Mouse (Mus musculus): ENCODE measurements around the gene Def8. TPM values are rescaled to one million over a fixed set of nuclear protein-coding genes. Genes with fewer than 3 reads are reported as not detected.

Def8 gene
- total and polyA plus RNA-seq, 2 experiments = 20.6 to 33.5 TPM

- Histone ChIP-seq H3K9ac (ENCODE audit: low read depth, low read length) (no peak overlapping the region), H3K4me1 (ENCODE audit: control insufficient read depth, insufficient read depth, low read length) (no peaks in the 10 kb centered on the region), H3K79me2 (ENCODE audit: control insufficient read depth, insufficient read depth, low read length) (no peaks in the 10 kb centered on the region), H3K4me3 (ENCODE audit: insufficient read depth, low read depth, low read length) (no peak overlapping the region), H3K27me3 (ENCODE audit: control insufficient read depth, insufficient read depth, low read length) (peaks cover 9% of the 10 kb centered on the region), H3K36me3 (ENCODE audit: control insufficient read depth, insufficient read depth, low read length) (no peaks in the 10 kb centered on the region), H3K27ac (replicated peaks; ENCODE audit: insufficient read depth, low read depth, low read length) (no peak overlapping the region)
- WGBS = 79% methylated on average over 8 of the region's 8 CpGs
- TF ChIP-seq CTCF (IDR thresholded peaks at IDR 0.05; ENCODE audit: low read depth, low read length) = no peak
- TF ChIP-seq POLR2A (IDR thresholded peaks at IDR 0.05; ENCODE audit: extremely low read depth, insufficient read depth, low read length) = no peak
- DNase-seq (ENCODE audit: extremely low read depth, low read depth, low spot score) = no peak
Measured at GRCm38 (mm10) chr8:123415967-123416943, 7.1 kb upstream of the Def8 start.

GRCm38 (mm10) chr8:123416944-123417555 lies 6.3 kb upstream of the Def8 start:
- 73% methylated on average over 8 of the region's 8 CpGs for WGBS
- no peak overlapping the region for H3K27ac ChIP-seq (replicated peaks; ENCODE audit: insufficient read depth, low read depth, low read length)
- no peak overlapping the region for H3K9ac ChIP-seq (ENCODE audit: low read depth, low read length)

GRCm38 (mm10) chr8:123419711-123420110 lies 3.6 kb upstream of the Def8 start:
- no peak for DNase-seq (ENCODE audit: extremely low read depth, low read depth, low spot score)
- TF ChIP-seq POLR2A (IDR thresholded peaks at IDR 0.05; ENCODE audit: extremely low read depth, insufficient read depth, low read length) = no peak
- TF ChIP-seq CTCF (IDR thresholded peaks at IDR 0.05; ENCODE audit: low read depth, low read length) = no peak
- Histone ChIP-seq H3K27ac (replicated peaks; ENCODE audit: insufficient read depth, low read depth, low read length) (no peak overlapping the region), H3K9ac (ENCODE audit: low read depth, low read length) (no peak overlapping the region), H3K4me1 (ENCODE audit: control insufficient read depth, insufficient read depth, low read length) (no peaks in the 10 kb centered on the region), H3K4me3 (ENCODE audit: insufficient read depth, low read depth, low read length) (no peak overlapping the region), H3K79me2 (ENCODE audit: control insufficient read depth, insufficient read depth, low read length) (no peaks in the 10 kb centered on the region), H3K36me3 (ENCODE audit: control insufficient read depth, insufficient read depth, low read length) (no peaks in the 10 kb centered on the region), H3K27me3 (ENCODE audit: control insufficient read depth, insufficient read depth, low read length) (no peaks in the 10 kb centered on the region)
- WGBS = 82% methylated on average over 4 of the region's 4 CpGs

More at GRCm38 (mm10) chr8:123416944-123417555, 6.3 kb upstream of the Def8 start:
- no peak for DNase-seq (ENCODE audit: extremely low read depth, low read depth, low spot score)
- Histone ChIP-seq H3K4me3 (ENCODE audit: insufficient read depth, low read depth, low read length) (no peak overlapping the region), H3K27me3 (ENCODE audit: control insufficient read depth, insufficient read depth, low read length) (peaks cover under 1% of the 10 kb centered on the region; the same call in 1 of the 2 replicates), H3K4me1 (ENCODE audit: control insufficient read depth, insufficient read depth, low read length) (no peaks in the 10 kb centered on the region), H3K79me2 (ENCODE audit: control insufficient read depth, insufficient read depth, low read length) (no peaks in the 10 kb centered on the region), H3K36me3 (ENCODE audit: control insufficient read depth, insufficient read depth, low read length) (no peaks in the 10 kb centered on the region)
- no peak for TF ChIP-seq POLR2A (IDR thresholded peaks at IDR 0.05; ENCODE audit: extremely low read depth, insufficient read depth, low read length)
- no peak for TF ChIP-seq CTCF (IDR thresholded peaks at IDR 0.05; ENCODE audit: low read depth, low read length)

GRCm38 (mm10) chr8:123420525-123421281 lies 2.6 kb upstream of the Def8 start:
- Histone ChIP-seq H3K9ac (ENCODE audit: low read depth, low read length) (no peak overlapping the region), H3K4me3 (ENCODE audit: insufficient read depth, low read depth, low read length) (no peak overlapping the region), H3K4me1 (ENCODE audit: control insufficient read depth, insufficient read depth, low read length) (no peaks in the 10 kb centered on the region), H3K36me3 (ENCODE audit: control insufficient read depth, insufficient read depth, low read length) (no peaks in the 10 kb centered on the region), H3K27ac (replicated peaks; ENCODE audit: insufficient read depth, low read depth, low read length) (no peak overlapping the region), H3K79me2 (ENCODE audit: control insufficient read depth, insufficient read depth, low read length) (no peaks in the 10 kb centered on the region), H3K27me3 (ENCODE audit: control insufficient read depth, insufficient read depth, low read length) (no peaks in the 10 kb centered on the region)
- no peak for DNase-seq (ENCODE audit: extremely low read depth, low read depth, low spot score)
- WGBS = 93% methylated on average over 34 of the region's 34 CpGs
- TF ChIP-seq CTCF (IDR thresholded peaks at IDR 0.05; ENCODE audit: low read depth, low read length) = no peak
- TF ChIP-seq POLR2A (IDR thresholded peaks at IDR 0.05; ENCODE audit: extremely low read depth, insufficient read depth, low read length) = no peak

- Histone ChIP-seq H3K4me3 (ENCODE audit: insufficient read depth, low read depth, low read length) (no peak overlapping the region), H3K36me3 (ENCODE audit: control insufficient read depth, insufficient read depth, low read length) (no peaks in the 10 kb centered on the region), H3K27me3 (ENCODE audit: control insufficient read depth, insufficient read depth, low read length) (no peaks in the 10 kb centered on the region), H3K27ac (replicated peaks; ENCODE audit: insufficient read depth, low read depth, low read length) (no peak overlapping the region), H3K79me2 (ENCODE audit: control insufficient read depth, insufficient read depth, low read length) (no peaks in the 10 kb centered on the region), H3K9ac (ENCODE audit: low read depth, low read length) (no peak overlapping the region), H3K4me1 (ENCODE audit: control insufficient read depth, insufficient read depth, low read length) (no peaks in the 10 kb centered on the region)
- TF ChIP-seq CTCF (IDR thresholded peaks at IDR 0.05; ENCODE audit: low read depth, low read length) (no peak), POLR2A (IDR thresholded peaks at IDR 0.05; ENCODE audit: extremely low read depth, insufficient read depth, low read length) (no peak)
- WGBS = 87% methylated on average over 19 of the region's 19 CpGs
- DNase-seq (ENCODE audit: extremely low read depth, low read depth, low spot score) = no peak
Measured at GRCm38 (mm10) chr8:123421325-123421724, 2.0 kb upstream of the Def8 start.

Measured in liver, adult 2 months (tissue).